Mouse (Mus musculus) left cerebral cortex, adult 2 months (tissue): ENCODE results near the gene Gm973. TPM values are rescaled to one million over a fixed set of nuclear protein-coding genes. Genes with fewer than 3 reads are reported as not detected.

Experiments used
- DNase-seq, 2 experiments: peaks; one replicate each; pipeline ENCODE4 v3.0.0; 2021 to 2022; ENCODE audit warnings: low spot score in 2 of 2, mixed read lengths in 1 of 2; ENCODE audit errors: extremely low spot score in 1 of 2
- H3K27ac ChIP-seq: fragments of 200-600 bp; 2 replicates; pipeline ENCODE4 v1.8.1; 2022
- H3K4me3 ChIP-seq: fragments of 200-600 bp; 2 replicates; pipeline ENCODE4 v1.8.1; 2022
- CTCF ChIP-seq: fragments of 200-600 bp; IDR thresholded peaks from 2 replicates; pipeline ENCODE4 v1.8.1; 2022; ENCODE audit warnings: antibody characterized with exemption, mild to moderate bottlenecking, moderate library complexity
- intact Hi-C: fragments of 180-260 bp; cut with DNase I; formaldehyde crosslinking; loops from one replicate; pipeline ENCODE4 v1.15.1; 2025
- total RNA-seq, 2 experiments: library from RNA; stranded (reverse); gene quantifications; 2 replicates each; pipeline ENCODE4 v1.2.3; 2021

The Gm973 gene
- total RNA-seq, 2 experiments from 2014 or later, result 9.1 to 14.9 TPM

- no peak overlapping the region for H3K4me3 ChIP-seq
- intact Hi-C loops, result no loop called here
- no peak for TF ChIP-seq CTCF
- no peak for DNase-seq
- H3K27ac ChIP-seq, result no peak overlapping the region
Measured at GRCm38 (mm10) chr1:59553708-59554107, 37.6 kb downstream of the Gm973 start.

- Histone ChIP-seq H3K4me3 (no peak overlapping the region), H3K27ac (no peak overlapping the region)
- intact Hi-C loops, result no loop called here
- no peak for TF ChIP-seq CTCF
- DNase-seq, result no peak
Measured at GRCm38 (mm10) chr1:59563581-59563980, 47.5 kb downstream of the Gm973 start.

GRCm38 (mm10) chr1:59565804-59566203, 49.7 kb downstream of the Gm973 start:
- DNase-seq, result no peak
- intact Hi-C loops, result no loop called here
- no peak for TF ChIP-seq CTCF
- Histone ChIP-seq H3K27ac (no peak overlapping the region), H3K4me3 (no peak overlapping the region)

- TF ChIP-seq CTCF, result no peak
- no peak for DNase-seq
- Histone ChIP-seq H3K4me3 (no peak overlapping the region), H3K27ac (no peak overlapping the region)
- intact Hi-C loops, result no loop called here
Measured at GRCm38 (mm10) chr1:59566281-59566680, 50.2 kb downstream of the Gm973 start.

GRCm38 (mm10) chr1:59566926-59567325, 50.9 kb downstream of the Gm973 start:
- no peak for TF ChIP-seq CTCF
- no peak overlapping the region for H3K4me3 ChIP-seq
- no peak overlapping the region for H3K27ac ChIP-seq
- peak in 1 of 2 experiments; percentile 18 for DNase-seq
- intact Hi-C loops, result no loop called here

GRCm38 (mm10) chr1:59567521-59567920, 51.5 kb downstream of the Gm973 start:
- TF ChIP-seq CTCF, result no peak
- intact Hi-C loops, result no loop called here
- DNase-seq, result no peak

GRCm38 (mm10) chr1:59568283-59568682, 52.2 kb downstream of the Gm973 start:
- Histone ChIP-seq H3K4me3 (no peak overlapping the region), H3K27ac (no peak overlapping the region)
- intact Hi-C loops, result no loop called here
- no peak for TF ChIP-seq CTCF
- no peak for DNase-seq

More at GRCm38 (mm10) chr1:59567521-59567920, 51.5 kb downstream of the Gm973 start:
- H3K27ac ChIP-seq, result no peak overlapping the region
- H3K4me3 ChIP-seq, result no peak overlapping the region

GRCm38 (mm10) chr1:59569301-59569700, 53.2 kb downstream of the Gm973 start:
- H3K4me3 ChIP-seq, result no peak overlapping the region
- H3K27ac ChIP-seq, result no peak overlapping the region
- no peak for TF ChIP-seq CTCF
- no peak for DNase-seq
- intact Hi-C loops, result no loop called here

- H3K4me3 ChIP-seq, result no peak overlapping the region
Measured at GRCm38 (mm10) chr1:59570767-59571166, 54.7 kb downstream of the Gm973 start.

GRCm38 (mm10) chr1:59571502-59571901, 55.4 kb downstream of the Gm973 start:
- Histone ChIP-seq H3K4me3 (no peak overlapping the region), H3K27ac (no peak overlapping the region)
- DNase-seq, result no peak
- no peak for TF ChIP-seq CTCF
- intact Hi-C loops, result no loop called here

More at GRCm38 (mm10) chr1:59570767-59571166, 54.7 kb downstream of the Gm973 start:
- no peak overlapping the region for H3K27ac ChIP-seq
- TF ChIP-seq CTCF, result no peak
- no peak for DNase-seq
- intact Hi-C loops, result no loop called here

- no peak for DNase-seq
- no peak for TF ChIP-seq CTCF
- H3K27ac ChIP-seq, result no peak overlapping the region
- intact Hi-C loops, result no loop called here
- no peak overlapping the region for H3K4me3 ChIP-seq
Measured at GRCm38 (mm10) chr1:59573843-59574242, 57.8 kb downstream of the Gm973 start.

GRCm38 (mm10) chr1:59574262-59575187, 58.5 kb downstream of the Gm973 start:
- TF ChIP-seq CTCF, result no peak
- Histone ChIP-seq H3K4me3 (peak overlapping the region; percentile 38), H3K27ac (no peak overlapping the region)
- DNase-seq, result peak; percentile 32 to 39
- intact Hi-C loops, result no loop called here

GRCm38 (mm10) chr1:59578770-59579169, 62.7 kb downstream of the Gm973 start:
- DNase-seq, result no peak
- no peak overlapping the region for H3K4me3 ChIP-seq
- no peak for TF ChIP-seq CTCF
- intact Hi-C loops, result no loop called here
- H3K27ac ChIP-seq, result no peak overlapping the region
